Mouse (Mus musculus) midbrain, embryonic 11.5 days (tissue): ENCODE measurements around the gene Cbl. TPM values are rescaled to one million over a fixed set of nuclear protein-coding genes. Genes with fewer than 3 reads are reported as not detected.

Source experiments
- ATAC-seq: fragments of 200-750 bp; cut with Nextera tagmentation; 2 replicates; pipeline ENCODE4 v1.8.0; 2017; ENCODE audit warnings: moderate TSS enrichment, moderate library complexity; ENCODE audit not compliant: low FRiP score
- DNase-seq: peaks from one replicate; pipeline ENCODE4 v3.0.0; 2015; ENCODE audit warnings: low spot score; ENCODE audit errors: missing footprints
- H3K27ac ChIP-seq: fragments of 300-500 bp; sonication (generic); 2 replicates; pipeline ENCODE4 v1.5.1; 2014; ENCODE audit warnings: low read depth, low read length
- H3K27me3 ChIP-seq: fragments of 300-500 bp; sonication (generic); 2 replicates; pipeline ENCODE4 v1.6.1; 2014; ENCODE audit warnings: mild to moderate bottlenecking, low read length, moderate library complexity, mixed read lengths; ENCODE audit not compliant: control insufficient read depth, insufficient read depth
- H3K36me3 ChIP-seq: fragments of 300-500 bp; sonication (generic); 2 replicates; pipeline ENCODE4 v1.6.1; 2014; ENCODE audit warnings: mild to moderate bottlenecking, low read length, moderate library complexity, mixed read lengths; ENCODE audit not compliant: control insufficient read depth, insufficient read depth
- H3K4me1 ChIP-seq: fragments of 300-500 bp; sonication (generic); 2 replicates; pipeline ENCODE4 v1.6.1; 2014; ENCODE audit warnings: low read length; ENCODE audit not compliant: control insufficient read depth, insufficient read depth
- H3K4me2 ChIP-seq: fragments of 300-500 bp; sonication (generic); 2 replicates; pipeline ENCODE4 v1.6.1; 2014; ENCODE audit warnings: mild to moderate bottlenecking, moderate library complexity
- H3K4me3 ChIP-seq: fragments of 300-500 bp; sonication (generic); 2 replicates; pipeline ENCODE4 v1.5.1; 2014; ENCODE audit warnings: low read depth, low read length
- H3K9ac ChIP-seq: fragments of 300-500 bp; sonication (generic); 2 replicates; pipeline ENCODE4 v1.6.1; 2014; ENCODE audit warnings: low read length
- H3K9me3 ChIP-seq: fragments of 300-500 bp; sonication (generic); 2 replicates; pipeline ENCODE4 v1.6.1; 2016; ENCODE audit warnings: low read length; ENCODE audit not compliant: control insufficient read depth
- WGBS: fragments of 180-500 bp; shearing (Covaris S2); extraction: QIAGEN DNeasy Blood & Tissue Kit; methylation state at CpG from one replicate; pipeline ENCODE4 v1.1.7; 2014; 5-methylcytosine and 5-hydroxymethylcytosine counted together
- polyA plus RNA-seq: library from polyadenylated mRNA; unstranded; fragments of >200 nt; fragmentation: Nextera tagmentation; extraction: Ambion mirVana; gene quantifications from 2 replicates; pipeline ENCODE4 v1.2.1, GENCODE M21; 2014

Gene Cbl
- polyA plus RNA-seq, 1 experiment from 2014 or later: 20.9 TPM

DNA sequence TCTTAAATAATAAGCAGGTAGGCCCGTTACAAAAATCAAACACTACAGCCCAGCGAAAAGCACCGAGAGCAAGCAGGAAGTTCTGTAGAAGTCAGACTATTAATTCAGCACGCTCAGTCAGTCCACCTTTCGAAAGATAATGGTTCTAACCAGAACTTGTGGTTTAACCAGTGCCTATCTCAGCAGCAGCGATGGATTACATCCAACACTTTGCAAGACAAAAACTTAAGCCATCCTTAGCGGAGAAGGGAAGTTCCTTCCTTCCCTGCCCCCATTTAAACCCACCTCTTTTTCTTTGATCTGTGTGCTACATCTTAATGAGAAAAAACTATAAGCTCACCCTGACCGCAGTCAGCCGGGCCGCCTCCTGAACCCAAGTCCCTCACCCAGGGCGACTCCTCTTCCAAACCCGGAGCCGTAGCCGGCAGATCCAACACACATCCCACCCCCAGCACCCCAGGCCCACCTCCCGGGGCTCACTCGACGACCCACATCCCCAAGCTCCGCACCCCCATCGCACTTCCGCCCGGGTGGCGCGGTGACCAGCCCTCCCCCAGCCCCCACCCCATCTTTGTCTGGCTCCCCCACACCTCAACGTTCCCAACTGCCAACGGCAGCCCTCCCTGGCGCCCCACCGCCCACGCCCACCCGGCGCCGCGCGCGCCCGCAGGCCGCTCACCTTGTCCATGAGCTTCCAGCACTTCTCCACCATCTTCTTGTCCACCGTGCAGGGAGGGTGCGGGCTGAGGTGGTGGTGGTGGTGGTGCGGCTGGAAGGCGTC, 638 bp downstream of the Cbl start:
- under 1% methylated on average over 34 of the region's 40 CpGs for WGBS
- H3K9ac ChIP-seq: peak overlapping the region; percentile 92
- H3K4me2 ChIP-seq: peak overlapping the region; percentile 83
- DNase-seq: peak; percentile 91
- H3K4me1 ChIP-seq: peaks cover 11% of the 10 kb centered on the region
- H3K27me3 ChIP-seq: no peaks in the 10 kb centered on the region
- peak overlapping the region; percentile 93 for H3K4me3 ChIP-seq
- H3K27ac ChIP-seq: peak overlapping the region; percentile 87
- no peaks in the 10 kb centered on the region for H3K36me3 ChIP-seq
- peak; percentile 87; the same call in 1 of the 2 replicates for ATAC-seq
- H3K9me3 ChIP-seq: no peaks in the 10 kb centered on the region

- Histone ChIP-seq H3K9me3 (no peaks in the 10 kb centered on the region), H3K9ac (no peak overlapping the region), H3K4me2 (peak overlapping the region; percentile 11; the same call in 1 of the 2 replicates), H3K4me3 (no peak overlapping the region), H3K27me3 (no peaks in the 10 kb centered on the region), H3K36me3 (no peaks in the 10 kb centered on the region), H3K4me1 (peaks cover 11% of the 10 kb centered on the region), H3K27ac (no peak overlapping the region)
- ATAC-seq (no peak), DNase-seq (no peak)
Measured at GRCm38 (mm10) chr9:44231609-44232008, 2.2 kb downstream of the Cbl start.

GRCm38 (mm10) chr9:44225993-44226392, 7.9 kb downstream of the Cbl start:
- DNase-seq (no peak), ATAC-seq (no peak)
- 84% methylated on average over 6 of the region's 6 CpGs for WGBS
- no peaks in the 10 kb centered on the region for H3K27me3 ChIP-seq
- H3K4me2 ChIP-seq: no peak overlapping the region
- H3K9ac ChIP-seq: no peak overlapping the region
- H3K9me3 ChIP-seq: no peaks in the 10 kb centered on the region
- H3K27ac ChIP-seq: no peak overlapping the region
- no peaks in the 10 kb centered on the region for H3K36me3 ChIP-seq
- H3K4me3 ChIP-seq: no peak overlapping the region
- no peaks in the 10 kb centered on the region for H3K4me1 ChIP-seq

- ATAC-seq: no peak
- Histone ChIP-seq H3K9ac (no peak overlapping the region), H3K4me1 (no peaks in the 10 kb centered on the region), H3K27ac (no peak overlapping the region), H3K36me3 (no peaks in the 10 kb centered on the region; the same call in 1 of the 2 replicates), H3K27me3 (no peaks in the 10 kb centered on the region), H3K4me2 (no peak overlapping the region), H3K4me3 (no peak overlapping the region), H3K9me3 (no peaks in the 10 kb centered on the region)
- no peak for DNase-seq
- WGBS: 98% methylated on average over 14 of the region's 14 CpGs
Measured at GRCm38 (mm10) chr9:44213538-44213937, 20.3 kb downstream of the Cbl start.

- Histone ChIP-seq H3K27ac (no peak overlapping the region), H3K27me3 (no peaks in the 10 kb centered on the region), H3K4me1 (no peaks in the 10 kb centered on the region), H3K4me2 (no peak overlapping the region), H3K36me3 (no peaks in the 10 kb centered on the region; the same call in 1 of the 2 replicates), H3K9me3 (no peaks in the 10 kb centered on the region), H3K4me3 (no peak overlapping the region), H3K9ac (no peak overlapping the region)
- DNase-seq (no peak), ATAC-seq (no peak)
- whole genome bisulfite sequencing: 97% methylated on average over 4 of the region's 4 CpGs
Measured at GRCm38 (mm10) chr9:44212406-44212805, 21.4 kb downstream of the Cbl start.

- H3K27me3 ChIP-seq: no peaks in the 10 kb centered on the region
- H3K4me3 ChIP-seq: no peak overlapping the region
- WGBS: 93% methylated on average over 4 of the region's 4 CpGs
- no peaks in the 10 kb centered on the region; the same call in 1 of the 2 replicates for H3K36me3 ChIP-seq
- H3K27ac ChIP-seq: no peak overlapping the region
- no peak overlapping the region for H3K9ac ChIP-seq
- H3K4me2 ChIP-seq: no peak overlapping the region
- no peak for ATAC-seq
- no peak for DNase-seq
- H3K9me3 ChIP-seq: no peaks in the 10 kb centered on the region
- no peaks in the 10 kb centered on the region for H3K4me1 ChIP-seq
Measured at GRCm38 (mm10) chr9:44209416-44209815, 24.4 kb downstream of the Cbl start.

GRCm38 (mm10) chr9:44207840-44208239, 26.0 kb downstream of the Cbl start:
- Histone ChIP-seq H3K9ac (no peak overlapping the region), H3K27ac (no peak overlapping the region), H3K4me2 (no peak overlapping the region), H3K36me3 (no peaks in the 10 kb centered on the region; the same call in 1 of the 2 replicates), H3K4me1 (no peaks in the 10 kb centered on the region), H3K9me3 (no peaks in the 10 kb centered on the region), H3K27me3 (no peaks in the 10 kb centered on the region), H3K4me3 (no peak overlapping the region)
- 98% methylated on average over 2 of the region's 2 CpGs for WGBS
- DNase-seq (no peak), ATAC-seq (no peak)

- Histone ChIP-seq H3K9ac (no peak overlapping the region), H3K36me3 (0 out of 2 replicates have a peak, but pooled peaks cover 2% of the 10 kb centered on the region), H3K9me3 (no peaks in the 10 kb centered on the region), H3K4me2 (no peak overlapping the region), H3K4me1 (no peaks in the 10 kb centered on the region), H3K27ac (no peak overlapping the region), H3K27me3 (no peaks in the 10 kb centered on the region), H3K4me3 (no peak overlapping the region)
- DNase-seq: no peak
- WGBS: 71% methylated on average over 3 of the region's 3 CpGs
- ATAC-seq: no peak
Measured at GRCm38 (mm10) chr9:44200458-44200857, 33.4 kb downstream of the Cbl start.

GRCm38 (mm10) chr9:44199580-44199979, 34.3 kb downstream of the Cbl start:
- H3K4me2 ChIP-seq: no peak overlapping the region
- no peak overlapping the region for H3K27ac ChIP-seq
- ATAC-seq (no peak), DNase-seq (no peak)
- H3K36me3 ChIP-seq: 0 out of 2 replicates have a peak, but pooled peaks cover 2% of the 10 kb centered on the region
- H3K9me3 ChIP-seq: no peaks in the 10 kb centered on the region
- no peak overlapping the region for H3K9ac ChIP-seq
- no peaks in the 10 kb centered on the region for H3K4me1 ChIP-seq
- H3K4me3 ChIP-seq: no peak overlapping the region
- no peaks in the 10 kb centered on the region for H3K27me3 ChIP-seq
